Mouse (Mus musculus) heart, adult 2 months (tissue): ENCODE data around the gene 5730409E04Rik.

Source experiments
- CTCF ChIP-seq: fragments of 200-600 bp; IDR thresholded peaks from 2 replicates; pipeline ENCODE4 v1.8.1; 2022; ENCODE audit warnings: antibody characterized with exemption, mild to moderate bottlenecking, moderate library complexity
- EP300 ChIP-seq: fragments of 200-500 bp; IDR thresholded peaks from 2 replicates; pipeline ENCODE4 v1.6.1; 2011; ENCODE audit warnings: low read depth, low read length, control low read depth; ENCODE audit not compliant: insufficient read depth
- POLR2A ChIP-seq: fragments of 200-500 bp; IDR thresholded peaks from 2 replicates; pipeline ENCODE4 v1.6.1; 2011; ENCODE audit warnings: mild to moderate bottlenecking, low read depth, low read length, control low read depth; ENCODE audit not compliant: insufficient read depth

- no peak for TF ChIP-seq POLR2A
- no peak for TF ChIP-seq CTCF
- no peak for TF ChIP-seq EP300
Measured at GRCm38 (mm10) chr4:126637446-126637845, 27.8 kb downstream of the 5730409E04Rik start.
